Mouse (Mus musculus): Measurements from ENCODE around the gene Pon2.

The Pon2 gene

GRCm38 (mm10) chr6:5294659-5295449, 3.4 kb downstream of the Pon2 start:
- in situ Hi-C loops (cut with MboI; ENCODE audit: low sequenced_read_pairs): no loop called here

- in situ Hi-C loops (cut with MboI; ENCODE audit: low sequenced_read_pairs): no loop called here
Observed at GRCm38 (mm10) chr6:5292841-5293240, 5.4 kb downstream of the Pon2 start.

- in situ Hi-C loops (cut with MboI; ENCODE audit: low sequenced_read_pairs): no loop called here
Observed at GRCm38 (mm10) chr6:5291450-5291849, 6.8 kb downstream of the Pon2 start.

- in situ Hi-C loops (cut with MboI; ENCODE audit: low sequenced_read_pairs): no loop called here
Observed at GRCm38 (mm10) chr6:5287919-5288318, 10.3 kb downstream of the Pon2 start.

GRCm38 (mm10) chr6:5287392-5287791, 10.9 kb downstream of the Pon2 start:
- in situ Hi-C loops (cut with MboI; ENCODE audit: low sequenced_read_pairs): no loop called here

- in situ Hi-C loops (cut with MboI; ENCODE audit: low sequenced_read_pairs): no loop called here
Observed at GRCm38 (mm10) chr6:5282418-5282817, 15.8 kb downstream of the Pon2 start.

GRCm38 (mm10) chr6:5280576-5281305, 17.5 kb downstream of the Pon2 start:
- in situ Hi-C loops (cut with MboI; ENCODE audit: low sequenced_read_pairs): no loop called here

- in situ Hi-C loops (cut with MboI; ENCODE audit: low sequenced_read_pairs): no loop called here
Observed at GRCm38 (mm10) chr6:5277972-5278371, 20.3 kb downstream of the Pon2 start.

GRCm38 (mm10) chr6:5269641-5270040, 28.6 kb downstream of the Pon2 start:
- in situ Hi-C loops (cut with MboI; ENCODE audit: low sequenced_read_pairs): no loop called here

GRCm38 (mm10) chr6:5264793-5265192, 33.5 kb downstream of the Pon2 start:
- in situ Hi-C loops (cut with MboI; ENCODE audit: low sequenced_read_pairs): no loop called here

GRCm38 (mm10) chr6:5263250-5263999, 34.8 kb downstream of the Pon2 start:
- in situ Hi-C loops (cut with MboI; ENCODE audit: low sequenced_read_pairs): no loop called here

GRCm38 (mm10) chr6:5262322-5263249, 35.7 kb downstream of the Pon2 start:
- in situ Hi-C loops (cut with MboI; ENCODE audit: low sequenced_read_pairs): no loop called here

GRCm38 (mm10) chr6:5255722-5256451, 42.4 kb downstream of the Pon2 start, which contains the start of gene Pon3:
Pon3 (minus strand) TSS chr6:5256286.
- in situ Hi-C loops (cut with MboI; ENCODE audit: low sequenced_read_pairs): no loop called here

- in situ Hi-C loops (cut with MboI; ENCODE audit: low sequenced_read_pairs): no loop called here
Observed at GRCm38 (mm10) chr6:5255291-5255690, 43.0 kb downstream of the Pon2 start.

GRCm38 (mm10) chr6:5254869-5255268, 43.4 kb downstream of the Pon2 start:
- in situ Hi-C loops (cut with MboI; ENCODE audit: low sequenced_read_pairs): no loop called here

- in situ Hi-C loops (cut with MboI; ENCODE audit: low sequenced_read_pairs): no loop called here
Observed at GRCm38 (mm10) chr6:5245926-5246325, 52.3 kb downstream of the Pon2 start.

- in situ Hi-C loops (cut with MboI; ENCODE audit: low sequenced_read_pairs): no loop called here
Observed at GRCm38 (mm10) chr6:5238799-5239198, 59.5 kb downstream of the Pon2 start.

- in situ Hi-C loops (cut with MboI; ENCODE audit: low sequenced_read_pairs): no loop called here
Observed at GRCm38 (mm10) chr6:5237510-5237909, 60.7 kb downstream of the Pon2 start.

- in situ Hi-C loops (cut with MboI; ENCODE audit: low sequenced_read_pairs): no loop called here
Observed at GRCm38 (mm10) chr6:5236843-5237371, 61.3 kb downstream of the Pon2 start.
